Mouse (Mus musculus) hindbrain, postnatal 0 days (tissue): Measurements from ENCODE around the gene A930009A15Rik. TPM values are rescaled to one million over a fixed set of nuclear protein-coding genes. Genes with fewer than 3 reads are reported as not detected.

Source experiments
- ATAC-seq: fragments of 200-750 bp; cut with Nextera tagmentation; 2 replicates; pipeline ENCODE4 v1.8.0; 2017; ENCODE audit warnings: mild to moderate bottlenecking, moderate TSS enrichment, moderate library complexity
- DNase-seq: peaks from one replicate; pipeline ENCODE4 v3.0.0-alpha.2; 2015; ENCODE audit warnings: low spot score
- H3K27ac ChIP-seq: fragments of 300-500 bp; sonication (generic); 2 replicates; pipeline ENCODE4 v1.5.1; 2014; ENCODE audit warnings: mild to moderate bottlenecking
- H3K27me3 ChIP-seq: fragments of 300-500 bp; sonication (generic); 2 replicates; pipeline ENCODE4 v1.6.1; 2014; ENCODE audit warnings: low read length, mixed read lengths; ENCODE audit not compliant: insufficient read depth
- H3K36me3 ChIP-seq: fragments of 300-500 bp; sonication (generic); 2 replicates; pipeline ENCODE4 v1.6.1; 2014; ENCODE audit warnings: low read length, mixed read lengths; ENCODE audit not compliant: insufficient read depth
- H3K4me1 ChIP-seq: fragments of 300-500 bp; sonication (generic); 2 replicates; pipeline ENCODE4 v1.6.1; 2014; ENCODE audit warnings: antibody characterized with exemption, low read length, mixed read lengths; ENCODE audit not compliant: insufficient read depth
- H3K4me2 ChIP-seq: fragments of 300-500 bp; sonication (generic); 2 replicates; pipeline ENCODE4 v1.6.1; 2014; ENCODE audit warnings: low read depth, mild to moderate bottlenecking, low read length, moderate library complexity, mixed read lengths
- H3K4me3 ChIP-seq: fragments of 300-500 bp; sonication (generic); 2 replicates; pipeline ENCODE4 v1.5.1; 2014; ENCODE audit warnings: low read length
- H3K9ac ChIP-seq: fragments of 300-500 bp; sonication (generic); replicated peaks from 2 replicates; pipeline ENCODE4 v1.6.1; 2014; ENCODE audit warnings: mild to moderate bottlenecking, low read length, moderate library complexity, mixed read lengths
- H3K9me3 ChIP-seq: fragments of 300-500 bp; sonication (generic); 2 replicates; pipeline ENCODE4 v1.6.1; 2016; ENCODE audit warnings: low read length, mixed read lengths
- CTCF ChIP-seq: IDR thresholded peaks from 2 replicates; pipeline ENCODE4 v1.5.1; 2016; ENCODE audit warnings: antibody characterized with exemption, control low read depth, low read depth
- WGBS: fragments of 180-500 bp; shearing (Covaris S2); extraction: QIAGEN DNeasy Blood & Tissue Kit; methylation state at CpG from one replicate; pipeline ENCODE4 v1.1.7; 2014; 5-methylcytosine and 5-hydroxymethylcytosine counted together
- polyA plus RNA-seq: library from polyadenylated mRNA; unstranded; fragments of >200 nt; fragmentation: Nextera tagmentation; extraction: Ambion mirVana; gene quantifications from 2 replicates; pipeline ENCODE4 v1.2.1, GENCODE M21; 2015
- total RNA-seq: library from RNA; depleted of rRNA; stranded (reverse); fragments of >200 nt; gene quantifications from 2 replicates; pipeline ENCODE4 v1.2.3, GENCODE M21; 2014; rRNA removed

The A930009A15Rik gene
- total and polyA plus RNA-seq, 2 experiments from 2014 or later, result 4.0 TPM; not detected in 1

DNA sequence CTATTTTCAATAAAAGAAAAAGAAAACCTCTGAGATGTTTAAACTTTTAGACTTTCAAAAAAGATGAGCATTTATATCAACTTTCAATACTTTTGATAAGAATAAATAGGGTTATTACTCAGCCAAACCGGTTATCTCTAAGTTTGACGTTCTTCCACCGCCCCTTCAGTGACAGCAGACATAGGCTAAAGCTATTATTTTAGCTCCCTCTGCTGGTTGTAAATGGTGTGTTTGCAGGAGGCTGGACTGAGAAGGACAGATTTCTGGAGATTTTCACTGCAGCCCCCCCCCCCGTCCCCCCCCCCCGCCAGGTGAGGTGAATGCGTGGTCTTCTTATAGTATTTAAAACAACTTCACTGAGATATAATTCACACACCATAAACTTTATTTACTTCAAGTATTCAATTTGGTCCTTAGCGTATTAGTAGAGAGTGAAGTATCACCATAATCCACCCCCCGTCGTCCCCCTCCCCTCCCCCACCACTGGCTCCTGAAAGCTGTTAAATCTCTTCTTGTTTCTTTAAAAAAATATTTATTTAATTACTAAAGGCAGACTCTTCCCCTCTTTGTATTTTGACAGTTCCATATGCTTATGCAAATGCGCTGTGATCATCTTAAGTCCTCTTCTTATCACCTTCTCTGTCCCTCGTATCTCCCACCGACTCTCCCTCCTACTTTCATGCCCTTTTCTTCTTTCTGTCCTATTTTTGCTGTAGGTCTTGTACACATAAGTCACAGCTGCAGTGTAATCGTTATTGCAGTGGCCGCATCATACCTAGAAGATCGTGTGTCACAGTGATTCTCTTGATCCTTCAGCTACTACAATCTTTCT is 47.9 kb downstream of the A930009A15Rik start:
- peak overlapping the region; percentile 28 for H3K4me3 ChIP-seq
- H3K36me3 ChIP-seq, result no peaks in the 10 kb centered on the region
- no peak overlapping the region for H3K9ac ChIP-seq
- WGBS, result 11% methylated on average over 14 of the region's 15 CpGs
- no peak overlapping the region for H3K27ac ChIP-seq
- no peaks in the 10 kb centered on the region for H3K4me1 ChIP-seq
- ATAC-seq (peak; percentile 90), DNase-seq (peak; percentile 90)
- H3K4me2 ChIP-seq, result peak overlapping the region; percentile 58
- no peaks in the 10 kb centered on the region for H3K27me3 ChIP-seq
- peak; percentile 72 for TF ChIP-seq CTCF
- H3K9me3 ChIP-seq, result no peaks in the 10 kb centered on the region

- DNase-seq, result peak; percentile 46
Measured at GRCm38 (mm10) chr10:115618288-115618856, 48.6 kb downstream of the A930009A15Rik start.

DNA sequence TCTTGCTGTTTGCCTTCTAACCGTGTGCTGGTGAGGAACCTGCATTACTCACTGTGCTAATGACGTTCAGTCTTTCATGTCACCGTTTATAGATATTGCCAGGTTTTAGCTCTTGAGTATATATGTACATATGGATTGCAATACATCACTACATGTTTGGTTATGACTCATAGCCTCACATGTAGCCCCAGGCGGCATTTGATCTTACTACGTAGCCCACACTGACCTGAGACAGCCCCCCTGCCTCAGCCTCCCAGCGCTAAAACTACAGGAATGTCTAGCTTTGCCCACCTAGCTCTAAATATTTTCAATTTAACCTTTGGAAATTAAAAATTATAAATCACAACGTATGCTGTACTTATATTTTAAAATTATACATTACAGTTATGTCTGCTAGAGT is 53.7 kb downstream of the A930009A15Rik start:
- H3K4me2 ChIP-seq, result no peak overlapping the region
- no peak for ATAC-seq
- H3K9me3 ChIP-seq, result no peaks in the 10 kb centered on the region
- no peaks in the 10 kb centered on the region for H3K27me3 ChIP-seq
- H3K27ac ChIP-seq, result no peak overlapping the region
- 83% methylated on average over 7 of the region's 7 CpGs for WGBS
- no peak overlapping the region for H3K4me3 ChIP-seq
- no peak overlapping the region for H3K9ac ChIP-seq
- no peak for DNase-seq
- no peaks in the 10 kb centered on the region for H3K36me3 ChIP-seq
- no peak for TF ChIP-seq CTCF
- H3K4me1 ChIP-seq, result no peaks in the 10 kb centered on the region

More at GRCm38 (mm10) chr10:115618288-115618856, 48.6 kb downstream of the A930009A15Rik start:
- Histone ChIP-seq H3K4me2 (peak overlapping the region; percentile 58), H3K27ac (no peak overlapping the region), H3K36me3 (no peaks in the 10 kb centered on the region), H3K4me3 (peak overlapping the region; percentile 28), H3K9me3 (no peaks in the 10 kb centered on the region), H3K27me3 (no peaks in the 10 kb centered on the region), H3K4me1 (no peaks in the 10 kb centered on the region), H3K9ac (no peak overlapping the region)
- WGBS, result 27% methylated on average over 15 of the region's 15 CpGs
- ATAC-seq, result peak; percentile 47
- no peak for TF ChIP-seq CTCF

DNA sequence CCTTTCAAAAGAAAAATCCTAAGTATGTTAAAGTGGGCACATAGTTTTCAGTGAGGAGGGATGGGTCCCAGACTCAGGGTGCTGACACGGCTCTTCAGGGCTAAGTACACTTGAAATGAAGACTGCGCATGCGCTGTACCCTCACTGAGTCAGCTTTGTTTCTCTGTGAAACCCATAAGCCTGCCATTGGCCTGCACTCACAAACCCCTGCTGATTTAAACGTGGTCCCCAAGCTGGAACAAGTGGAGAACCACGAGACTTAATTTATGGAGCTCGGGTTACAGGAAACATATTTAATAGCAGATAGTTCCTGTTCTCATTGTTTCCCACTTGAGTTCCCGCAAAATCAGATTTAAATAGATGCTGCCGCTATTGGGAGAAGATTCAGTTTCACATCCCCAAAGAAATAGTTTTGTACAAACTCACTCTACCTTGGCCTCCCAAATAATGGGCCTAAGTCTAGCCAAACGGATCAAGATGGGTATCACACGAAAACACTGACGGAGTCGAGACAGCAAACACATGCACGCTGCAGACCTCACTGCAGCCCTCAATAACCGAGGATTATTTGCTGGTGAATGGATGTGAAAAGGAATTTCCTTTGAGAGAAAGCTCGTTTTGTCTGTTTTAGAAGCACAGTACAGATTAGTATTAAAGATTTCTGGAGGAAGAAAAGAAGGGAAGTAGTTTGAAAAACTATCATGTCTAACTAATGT is 54.3 kb downstream of the A930009A15Rik start:
- no peak overlapping the region for H3K27ac ChIP-seq
- peak; percentile 28 for DNase-seq
- WGBS, result 52% methylated on average over 15 of the region's 15 CpGs
- no peak overlapping the region for H3K4me2 ChIP-seq
- no peaks in the 10 kb centered on the region for H3K9me3 ChIP-seq
- no peaks in the 10 kb centered on the region for H3K36me3 ChIP-seq
- no peak overlapping the region for H3K9ac ChIP-seq
- no peaks in the 10 kb centered on the region for H3K27me3 ChIP-seq
- H3K4me3 ChIP-seq, result no peak overlapping the region
- peak; percentile 38; the same call in 1 of the 2 replicates for ATAC-seq
- no peak for TF ChIP-seq CTCF
- H3K4me1 ChIP-seq, result no peaks in the 10 kb centered on the region

DNA sequence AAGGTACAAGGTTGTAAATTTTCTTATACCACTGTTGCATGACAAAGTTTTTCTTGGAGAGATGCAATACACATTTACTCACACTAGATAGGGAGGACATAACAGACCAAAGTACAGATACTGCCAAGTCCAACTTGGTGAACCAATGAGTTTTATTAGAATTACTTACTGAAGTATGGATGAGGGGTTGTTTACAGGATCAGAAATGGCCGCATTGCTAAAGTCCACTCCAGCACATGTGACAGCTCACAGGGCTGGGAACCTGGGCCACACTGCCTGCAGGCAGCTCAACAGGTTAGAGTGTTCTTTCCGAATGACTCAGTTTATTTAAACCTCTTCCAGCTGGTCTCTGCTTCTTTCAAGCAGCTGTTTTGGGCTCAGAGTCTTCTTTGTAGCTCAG is 55.2 kb downstream of the A930009A15Rik start:
- Histone ChIP-seq H3K27ac (no peak overlapping the region), H3K36me3 (no peaks in the 10 kb centered on the region), H3K27me3 (no peaks in the 10 kb centered on the region), H3K4me1 (no peaks in the 10 kb centered on the region), H3K4me2 (no peak overlapping the region), H3K9ac (no peak overlapping the region), H3K4me3 (no peak overlapping the region), H3K9me3 (no peaks in the 10 kb centered on the region)
- no peak for TF ChIP-seq CTCF
- 90% methylated on average over 2 of the region's 2 CpGs for WGBS
- no peak for DNase-seq
- no peak for ATAC-seq

DNA sequence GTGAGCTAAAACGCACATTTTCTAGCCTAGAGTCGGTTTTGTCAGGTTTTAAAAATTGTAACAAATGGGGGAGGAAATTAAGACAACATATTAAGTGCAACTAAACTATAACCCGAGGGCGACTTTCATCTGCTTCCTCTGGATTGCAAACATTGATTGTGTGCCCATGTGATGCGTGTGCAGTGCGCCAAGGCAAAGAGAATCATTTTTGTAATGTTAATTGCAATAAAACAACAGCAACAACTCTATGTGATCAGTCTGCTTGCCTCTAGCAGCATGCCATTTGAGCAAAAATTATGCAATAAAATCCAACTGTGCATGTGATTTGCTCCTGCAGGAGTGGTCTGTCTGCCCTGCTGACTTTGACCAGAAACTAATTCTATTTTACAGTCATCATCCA is 56.9 kb downstream of the A930009A15Rik start:
- 84% methylated on average over 6 of the region's 6 CpGs for WGBS
- Histone ChIP-seq H3K4me2 (no peak overlapping the region), H3K9ac (no peak overlapping the region), H3K9me3 (no peaks in the 10 kb centered on the region), H3K27me3 (no peaks in the 10 kb centered on the region), H3K36me3 (no peaks in the 10 kb centered on the region), H3K4me1 (no peaks in the 10 kb centered on the region), H3K4me3 (no peak overlapping the region), H3K27ac (no peak overlapping the region)
- TF ChIP-seq CTCF, result no peak
- no peak for DNase-seq
- no peak for ATAC-seq

Other genes starting within 250 kb of the A930009A15Rik start
- gene Tmem19, start 207.5 kb upstream of the A930009A15Rik start, total RNA-seq, result 13.5 and 49.9 TPM in 2 replicates
- 33.5 and 34.0 TPM in 2 replicates for gene Tmem19, start 207.5 kb upstream of the A930009A15Rik start, polyA plus RNA-seq
- gene Thap2, start 185.5 kb upstream of the A930009A15Rik start, total RNA-seq, result 6.4 and 11.8 TPM in 2 replicates
- gene Thap2, start 185.5 kb upstream of the A930009A15Rik start, polyA plus RNA-seq, result 10.1 and 12.5 TPM in 2 replicates
- 20.9 and 43.9 TPM in 2 replicates for gene Zfc3h1, start 185.0 kb upstream of the A930009A15Rik start, total RNA-seq
- 9.8 and 11.0 TPM in 2 replicates for gene Zfc3h1, start 185.0 kb upstream of the A930009A15Rik start, polyA plus RNA-seq
- 2.3 and 3.3 TPM in 2 replicates for gene Lgr5, start 17.8 kb downstream of the A930009A15Rik start, total RNA-seq
- gene Lgr5, start 17.8 kb downstream of the A930009A15Rik start, polyA plus RNA-seq, result 2.6 and 3.0 TPM in 2 replicates
- gene Tspan8, start 246.8 kb downstream of the A930009A15Rik start, total RNA-seq, result 0.99 TPM in 1 of 2 replicates, not detected in the other
- 2.6 and 3.4 TPM in 2 replicates for gene Tspan8, start 246.8 kb downstream of the A930009A15Rik start, polyA plus RNA-seq